Comparison of ENCODE assay signal across 34 mouse cellular contexts in the genomic region with DNA sequence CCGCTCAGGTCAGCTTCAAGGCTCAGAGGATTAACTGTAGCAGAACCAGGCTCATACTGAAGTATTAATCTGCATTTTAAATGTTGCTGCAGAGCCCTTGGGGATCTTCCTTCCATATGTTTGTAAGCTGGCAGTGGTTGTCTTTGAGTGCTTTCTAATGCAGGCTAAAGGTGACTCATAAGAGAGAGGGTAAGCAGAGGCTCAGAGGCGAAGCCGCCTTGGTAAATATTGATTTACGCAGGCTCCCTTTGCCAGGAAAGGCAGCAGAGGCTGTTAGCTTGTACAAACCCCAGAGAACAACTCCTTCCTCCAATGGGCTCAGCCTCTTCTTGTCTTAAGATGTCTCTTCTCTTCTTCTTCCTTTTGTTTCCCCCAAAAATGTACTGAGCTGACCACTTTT. TPM values are rescaled to one million over a fixed set of nuclear protein-coding genes. Genes with fewer than 3 reads are reported as not detected.
DNase-seq lines count a peak whose midpoint lies in the region; ATAC-seq and TF ChIP-seq lines count a peak whose summit lies in the region.
"Had no signal": no experiment of that assay in that cellular context is flagged by ENCODE, and none has a peak within 500 bp of the region (broad histone marks: within the 10 kb centered on the region; RNA-seq: fewer than 3 reads in every experiment).

No protein-coding gene starts in this region.

- H3K9me3 ChIP-seq in midbrain, embryonic 14.5 days (ENCODE audit: control insufficient read depth, low read length): no peaks in the 10 kb centered on the region
- no peaks in the 10 kb centered on the region for H3K9me3 ChIP-seq in stomach, embryonic 16.5 days (replicated peaks; ENCODE audit: control insufficient read depth, low read length)
- H3K9me3 ChIP-seq: embryonic facial prominence, embryonic 10.5 days; embryonic facial prominence, embryonic 15.5 days; forebrain, embryonic 13.5 days; hindbrain, embryonic 13.5 days; liver, embryonic 12.5 days had no signal

- H3K27me3 ChIP-seq in midbrain, embryonic 14.5 days (ENCODE audit: control insufficient read depth, insufficient read depth, low read length): no peaks in the 10 kb centered on the region
- no peaks in the 10 kb centered on the region for H3K27me3 ChIP-seq in stomach, embryonic 16.5 days (ENCODE audit: control insufficient read depth, insufficient read depth, low read length)
- H3K27me3 ChIP-seq: liver, embryonic 12.5 days; Patski had no signal

- peak; percentile 27; the same call in 1 of the 2 replicates for ATAC-seq in midbrain, embryonic 14.5 days (ENCODE audit: low FRiP score, low TSS enrichment)
- peak; percentile 69 for ATAC-seq in stomach, embryonic 16.5 days (ENCODE audit: insufficient read depth, low FRiP score)
- ATAC-seq: forebrain, embryonic 13.5 days; intestine, embryonic 16.5 days; liver, embryonic 12.5 days; liver, postnatal 0 days; Patski had no signal

- no peaks in the 10 kb centered on the region for H3K4me1 ChIP-seq in midbrain, embryonic 14.5 days (ENCODE audit: control insufficient read depth, insufficient read depth, low read length)
- no peaks in the 10 kb centered on the region for H3K4me1 ChIP-seq in stomach, embryonic 16.5 days (ENCODE audit: control insufficient read depth, insufficient read depth, low read length)
- H3K4me1 ChIP-seq: embryonic facial prominence, embryonic 10.5 days; embryonic facial prominence, embryonic 15.5 days; forebrain, embryonic 13.5 days; liver, embryonic 12.5 days had no signal

- TF ChIP-seq CTCF in brain, embryonic 14.5 days (IDR thresholded peaks at IDR 0.05; ENCODE audit: borderline replicate concordance, extremely low read depth, insufficient read depth, insufficient read length): no peak

- TF ChIP-seq POLR2A in brain, embryonic 14.5 days (IDR thresholded peaks at IDR 0.05; ENCODE audit: borderline replicate concordance, extremely low read depth, insufficient read depth, insufficient read length, poor library complexity, severe bottlenecking): no peak

- intact Hi-C loops in heart, postnatal 14 days (cut with DNase I): no loop called here

- no peaks in the 10 kb centered on the region for H3K36me3 ChIP-seq in midbrain, embryonic 14.5 days (ENCODE audit: control insufficient read depth, insufficient read depth, low read length)
- no peaks in the 10 kb centered on the region for H3K36me3 ChIP-seq in stomach, embryonic 16.5 days (ENCODE audit: control insufficient read depth, insufficient read depth, low read length)
- H3K36me3 ChIP-seq: embryonic facial prominence, embryonic 10.5 days; embryonic facial prominence, embryonic 15.5 days; hindbrain, embryonic 13.5 days; liver, embryonic 12.5 days had no signal

- DNase-seq in lung, postnatal 25 days (ENCODE audit: low spot score): peak; percentile 14
- DNase-seq in lung, postnatal 10 days: no peak
- peak; percentile 45 for DNase-seq in brain, embryonic 14.5 days (ENCODE audit: low read depth)
- DNase-seq in midbrain, embryonic 14.5 days: peak; percentile 56
- no peak for DNase-seq in retina, embryonic 14.5 days (ENCODE audit: low spot score)
- DNase-seq in heart, postnatal 14 days: no peak
- DNase-seq: adrenal gland, postnatal 10 days; cerebellum, adult 18-20 months; cerebellum, postnatal 10 days; gastrocnemius, postnatal 14 days; heart, adult 11 months; heart, postnatal 4 days; kidney, adult 8-10 months; kidney, postnatal 4 days; layer of hippocampus, postnatal 36 days; left cerebral cortex, postnatal 4 days; liver, postnatal 0 days; retina, postnatal 1 day; right cerebral cortex, postnatal 14 days; thymus, adult 2 months; thymus, postnatal 4 days had no signal

- no peak overlapping the region for H3K9ac ChIP-seq in midbrain, embryonic 14.5 days (replicated peaks; ENCODE audit: low read length)
- H3K9ac ChIP-seq in stomach, embryonic 16.5 days (ENCODE audit: low read length): no peak overlapping the region
- H3K9ac ChIP-seq: embryonic facial prominence, embryonic 15.5 days; forebrain, embryonic 13.5 days; hindbrain, embryonic 13.5 days; liver, embryonic 12.5 days; liver, postnatal 0 days had no signal

- H3K4me3 ChIP-seq in midbrain, embryonic 14.5 days (replicated peaks; ENCODE audit: low read depth, low read length): no peak overlapping the region
- H3K4me3 ChIP-seq in stomach, embryonic 16.5 days (replicated peaks; ENCODE audit: low read length): no peak overlapping the region
- H3K4me3 ChIP-seq: embryonic facial prominence, embryonic 10.5 days; embryonic facial prominence, embryonic 15.5 days; forebrain, embryonic 13.5 days; hindbrain, embryonic 13.5 days; liver, embryonic 12.5 days; myocyte had no signal

- no peak overlapping the region for H3K4me2 ChIP-seq in midbrain, embryonic 14.5 days (ENCODE audit: low read length)
- no peak overlapping the region for H3K4me2 ChIP-seq in stomach, embryonic 16.5 days (ENCODE audit: low read depth, low read length)
- H3K4me2 ChIP-seq: embryonic facial prominence, embryonic 15.5 days; forebrain, embryonic 13.5 days; heart, embryonic 11.5 days; hindbrain, embryonic 13.5 days; liver, embryonic 12.5 days had no signal

- peak overlapping the region; percentile 43 for H3K27ac ChIP-seq in midbrain, embryonic 14.5 days (replicated peaks; ENCODE audit: low read depth, low read length)
- H3K27ac ChIP-seq in stomach, embryonic 16.5 days (ENCODE audit: low read length): no peak overlapping the region
- H3K27ac ChIP-seq: embryonic facial prominence, embryonic 10.5 days; embryonic facial prominence, embryonic 15.5 days; forebrain, embryonic 13.5 days; hindbrain, embryonic 13.5 days; kidney, postnatal 0 days; liver, embryonic 12.5 days had no signal

- 34% methylated on average over 4 of the region's 4 CpGs for WGBS in midbrain, embryonic 14.5 days
- 38% methylated on average over 4 of the region's 4 CpGs for WGBS in stomach, embryonic 16.5 days

RNA-seq across cellular contexts. Expression of gene Vwa5b1, which starts 36.5 kb away (rescaled TPM):
- 0.69 and 2.0 TPM in 2 replicates for polyA plus RNA-seq in brain, embryonic 14.5 days (2012; rRNA removed)
- polyA plus RNA-seq in midbrain, embryonic 14.5 days (2014; fragmentation: Nextera tagmentation; extraction: Ambion mirVana): 1.2 and 1.6 TPM in 2 replicates
- polyA plus RNA-seq in stomach, embryonic 16.5 days (2015; fragmentation: Nextera tagmentation; extraction: Ambion mirVana): 0.34 and 0.52 TPM in 2 replicates
- total RNA-seq in heart, postnatal 14 days (2021): not detected
- total RNA-seq: gastrocnemius, postnatal 14 days; heart, postnatal 4 days; MEL had no signal
- polyA plus RNA-seq: heart, embryonic 11.5 days; liver, embryonic 12.5 days; liver, postnatal 0 days; myocyte had no signal

RNA-seq across cellular contexts. Expression of gene Pla2g2c, which starts 52.4 kb away (rescaled TPM):
- 0.24 and 0.63 TPM in 2 replicates for polyA plus RNA-seq in brain, embryonic 14.5 days (2012; rRNA removed)
- polyA plus RNA-seq in midbrain, embryonic 14.5 days (2014; fragmentation: Nextera tagmentation; extraction: Ambion mirVana): 0.83 and 0.94 TPM in 2 replicates
- polyA plus RNA-seq in stomach, embryonic 16.5 days (2015; fragmentation: Nextera tagmentation; extraction: Ambion mirVana): 0.14 and 0.18 TPM in 2 replicates
- not detected for total RNA-seq in heart, postnatal 14 days (2021)
- total RNA-seq: adrenal gland, postnatal 10 days; gastrocnemius, postnatal 14 days; heart, postnatal 4 days; MEL had no signal
- polyA plus RNA-seq: heart, embryonic 16.5 days; liver, postnatal 0 days; myocyte; Patski; thymus, adult 2 months had no signal

Comparison
In these comparisons a context has a peak if more than half of its experiments do, and no peak if none do; other contexts are left out.
1. DNase-seq: peak in lung, postnatal 25 days (single experiment), brain, embryonic 14.5 days (single experiment) and midbrain, embryonic 14.5 days (single experiment); none in lung, postnatal 10 days (single experiment), retina, embryonic 14.5 days (single experiment) and heart, postnatal 14 days (0 of 2).